Mouse (Mus musculus) layer of hippocampus, adult 9-11 months (tissue): Measurements from ENCODE around the gene Brat1.
"Not testable (repeated sequence)": the region's sequence is repeated elsewhere in the genome, so short reads cannot be mapped to it uniquely, and the experiment has no call there.

Experiments used
- DNase-seq: peaks from one replicate; pipeline ENCODE4 v3.0.0; 2022

Gene Brat1

GRCm38 (mm10) chr5:140704378-140705251 is at the start of gene Brat1:
Gene Brat1 (plus strand): TSS chr5:140705011.
- DNase-seq = peak; percentile 100

DNA sequence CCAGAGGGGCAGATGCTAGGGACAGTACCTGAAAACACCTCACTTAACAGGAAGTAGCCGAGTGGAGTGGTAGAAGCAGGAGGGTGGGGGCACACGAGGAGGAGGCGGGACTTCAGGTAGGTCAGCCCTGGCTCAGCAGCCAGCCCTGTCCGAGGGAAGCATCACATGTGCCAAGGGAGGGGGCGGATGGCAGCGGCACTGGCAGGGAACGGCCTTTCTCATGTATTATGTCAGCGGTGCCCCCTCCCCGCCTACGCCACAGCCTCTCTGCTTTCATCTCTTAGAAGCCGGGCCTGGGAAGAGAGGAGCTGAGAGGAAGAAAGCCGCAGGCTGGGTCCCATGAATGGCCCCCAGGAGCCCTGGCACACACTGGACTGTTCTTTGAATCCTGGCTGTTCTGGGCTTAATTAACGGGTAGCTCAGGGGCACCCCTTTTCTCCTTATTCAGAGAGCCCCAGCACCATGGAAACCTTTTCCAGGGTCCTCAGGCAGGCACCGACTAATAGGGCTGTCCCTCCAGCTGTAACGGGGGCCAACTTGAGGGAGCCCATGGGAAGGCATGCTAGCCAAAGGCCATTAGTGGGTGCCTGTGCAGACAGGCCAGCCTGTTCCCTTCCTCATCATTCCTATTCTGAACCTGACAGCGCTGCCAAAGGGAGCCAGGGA is 45.1 kb upstream of the Brat1 start:
- peak; percentile 88 for DNase-seq

- no peak for DNase-seq
These were observed 44.4 kb upstream of the Brat1 start for GRCm38 (mm10) chr5:140660398-140660797.

DNA sequence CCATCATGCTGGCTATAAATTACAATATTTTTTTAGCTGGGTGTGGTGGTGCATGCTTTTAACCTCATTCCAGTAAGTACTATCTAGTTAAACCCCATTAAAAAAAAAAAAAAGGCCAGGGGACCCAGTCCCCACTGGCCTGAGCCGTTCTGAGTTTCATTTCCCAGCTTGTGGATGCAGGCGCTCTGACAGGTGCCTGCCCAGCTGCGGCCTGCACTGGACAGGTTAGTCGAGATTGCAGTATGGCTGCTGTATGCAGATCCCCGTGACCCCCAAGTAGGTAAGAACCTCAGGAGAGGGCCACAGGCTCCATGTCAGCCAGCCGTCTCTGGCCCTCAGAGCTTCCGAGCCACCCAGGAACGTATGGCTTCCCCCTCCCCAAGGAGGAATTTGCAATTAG is 43.4 kb upstream of the Brat1 start:
- DNase-seq = no peak

- peak; percentile 75 for DNase-seq
These were observed 42.8 kb upstream of the Brat1 start for GRCm38 (mm10) chr5:140661875-140662643.

DNA sequence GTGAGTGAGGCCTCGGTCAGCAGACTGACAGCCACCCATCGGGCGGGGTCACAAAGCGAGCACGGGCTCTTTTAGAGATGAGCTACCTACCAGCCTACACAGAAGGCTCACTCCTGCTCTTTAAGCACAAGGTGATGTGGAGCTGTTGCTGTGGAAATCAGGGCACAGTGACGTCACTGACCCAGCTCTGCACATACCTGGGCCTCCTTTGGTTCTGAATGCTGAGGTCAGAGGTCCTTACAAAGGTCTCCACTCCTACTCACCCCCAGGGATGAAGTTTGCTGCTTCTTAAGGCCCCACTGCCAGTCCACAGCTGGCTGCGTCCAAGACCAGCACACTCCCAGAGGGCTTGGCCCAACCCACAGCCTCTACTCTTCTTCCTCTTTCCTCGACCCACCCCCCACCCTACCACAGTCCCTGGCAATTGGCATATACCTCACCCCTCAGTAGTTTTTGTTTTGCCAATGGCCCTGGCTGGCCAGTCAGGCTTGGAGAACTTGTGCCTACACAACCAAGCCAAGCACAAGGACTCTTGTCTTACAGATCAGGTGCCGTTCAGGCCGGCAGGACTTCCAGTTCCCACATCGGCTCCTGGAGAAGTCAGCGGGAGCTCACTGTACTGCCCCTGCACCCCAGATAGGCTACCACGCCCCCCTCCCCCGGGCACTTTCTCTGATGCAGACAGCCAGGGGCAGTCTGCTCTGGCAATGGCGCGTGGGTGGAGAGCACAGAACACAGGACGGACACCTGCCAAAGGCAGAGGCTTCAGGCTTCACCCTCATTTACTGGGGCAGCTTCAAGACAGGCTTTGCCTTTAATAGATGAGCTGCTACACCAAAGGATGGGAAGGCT is 41.8 kb upstream of the Brat1 start:
- DNase-seq = peak; percentile 59

GRCm38 (mm10) chr5:140663621-140664180 is 41.1 kb upstream of the Brat1 start:
- peak; percentile 45 for DNase-seq

- no peak for DNase-seq
These were observed 32.7 kb upstream of the Brat1 start for GRCm38 (mm10) chr5:140672115-140672514.

DNA sequence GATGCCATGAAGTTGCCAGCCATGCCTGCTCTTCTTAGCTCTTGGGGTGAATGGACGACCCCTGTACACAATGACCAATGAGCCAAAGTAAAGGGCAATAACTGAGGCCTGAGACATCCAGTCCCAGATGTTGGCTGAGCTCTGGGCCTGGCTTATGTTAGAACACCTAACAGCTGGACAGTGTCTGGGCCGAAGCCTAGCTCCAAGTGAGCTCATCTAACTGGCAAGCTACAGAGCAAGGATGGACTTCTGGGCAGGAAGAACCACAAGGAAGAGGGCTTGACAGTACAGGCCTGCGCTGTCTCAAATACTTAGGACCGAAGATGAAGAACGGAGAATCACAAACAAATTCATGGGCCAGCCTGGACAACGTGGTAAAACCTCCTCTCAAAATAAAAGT is 32.2 kb upstream of the Brat1 start:
- DNase-seq = not testable (repeated sequence)

DNA sequence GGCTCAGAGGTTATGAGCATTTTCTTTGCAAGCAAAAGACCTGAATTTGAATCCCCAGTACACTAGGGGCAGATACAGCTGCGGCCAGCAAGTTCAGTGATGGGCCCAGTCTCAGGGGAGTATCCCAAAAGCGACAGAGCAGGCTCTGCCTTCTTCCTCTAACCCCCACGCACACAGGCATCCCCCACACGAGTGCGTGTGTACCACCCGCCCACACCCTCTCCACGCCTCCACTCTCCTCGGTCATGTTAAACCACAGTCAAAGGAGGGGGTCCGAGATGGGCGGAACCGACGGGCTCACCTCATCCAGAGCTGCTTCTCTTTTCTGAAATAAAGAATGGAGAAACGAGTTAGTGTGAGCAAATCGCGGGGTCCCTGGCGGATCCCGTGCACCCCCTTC is 30.8 kb upstream of the Brat1 start:
- DNase-seq = no peak

GRCm38 (mm10) chr5:140675079-140675478 is 29.7 kb upstream of the Brat1 start:
- no peak for DNase-seq

GRCm38 (mm10) chr5:140675640-140676039 is 29.2 kb upstream of the Brat1 start:
- DNase-seq = no peak

- DNase-seq = no peak
These were observed 27.7 kb upstream of the Brat1 start for GRCm38 (mm10) chr5:140677137-140677536.

GRCm38 (mm10) chr5:140680051-140680450 is 24.8 kb upstream of the Brat1 start:
- no peak for DNase-seq

GRCm38 (mm10) chr5:140680950-140681349 is 23.9 kb upstream of the Brat1 start:
- no peak for DNase-seq

- DNase-seq = no peak
These were observed 22.7 kb upstream of the Brat1 start for GRCm38 (mm10) chr5:140682113-140682512.

GRCm38 (mm10) chr5:140684343-140685148 is 20.3 kb upstream of the Brat1 start:
- DNase-seq = no peak

DNA sequence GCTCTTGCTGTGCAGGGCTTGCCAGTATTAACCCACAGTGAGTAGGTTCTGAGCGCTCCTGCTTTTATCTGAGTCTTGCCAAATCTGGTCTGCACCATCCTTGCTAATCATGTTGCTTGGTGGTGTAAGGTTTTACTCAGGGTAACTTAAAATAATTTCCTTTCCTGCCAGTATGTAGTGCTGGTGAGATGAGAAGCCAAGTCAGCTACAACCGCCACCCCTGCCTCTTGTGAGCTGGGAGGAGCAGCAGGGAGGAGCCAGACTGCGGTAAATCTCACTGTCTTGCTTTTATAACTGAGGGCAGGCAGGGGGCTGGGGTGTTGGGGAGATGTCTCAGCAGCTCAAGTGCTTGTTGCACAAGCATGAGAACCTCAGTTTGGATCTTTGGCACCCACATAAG is 16.4 kb upstream of the Brat1 start:
- no peak for DNase-seq

DNA sequence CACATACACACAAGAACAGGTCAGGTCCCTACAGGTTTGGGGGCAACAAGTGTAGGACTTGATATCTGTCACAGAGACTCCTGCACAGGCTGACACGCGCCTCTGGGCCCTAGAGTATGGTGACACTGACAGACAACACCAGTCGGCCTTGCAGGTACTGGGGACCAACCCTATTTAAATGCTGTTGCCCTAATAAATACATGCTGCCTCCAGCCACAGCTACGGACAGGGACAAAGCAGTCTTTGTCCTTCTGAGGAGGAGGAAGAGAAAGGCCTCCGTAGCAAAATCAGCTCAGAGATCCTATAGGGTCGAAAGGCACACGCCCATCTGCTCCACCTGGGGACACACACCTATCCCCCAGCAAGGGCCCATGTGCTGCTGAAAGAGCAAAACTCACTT is 8.8 kb upstream of the Brat1 start:
- no peak for DNase-seq

GRCm38 (mm10) chr5:140699776-140700175 is 5.0 kb upstream of the Brat1 start:
- DNase-seq = no peak

DNA sequence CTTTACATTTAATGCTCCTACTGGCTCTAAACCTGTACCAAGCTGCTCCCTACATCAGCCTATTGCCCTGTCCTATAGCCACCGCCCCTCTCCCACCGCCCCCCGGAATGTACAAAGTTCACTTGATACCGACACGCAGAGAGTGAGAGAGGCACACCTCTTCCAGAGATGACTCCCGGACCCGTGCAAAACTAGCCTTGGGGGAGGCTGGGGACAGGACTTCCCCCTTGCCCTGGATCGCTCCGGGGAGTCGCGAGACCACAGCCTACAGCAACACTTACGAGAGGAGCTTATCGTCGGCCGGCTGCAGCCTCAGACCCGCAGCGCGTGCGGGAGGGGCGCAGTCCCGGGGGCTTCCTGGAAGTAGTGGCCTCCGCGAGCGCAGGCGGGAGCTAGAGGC is 3.1 kb upstream of the Brat1 start:
- no peak for DNase-seq
